Mouse (Mus musculus) thymus, adult 2 months (tissue): Measurements from ENCODE around the gene Dennd6a. TPM values are rescaled to one million over a fixed set of nuclear protein-coding genes. Genes with fewer than 3 reads are reported as not detected.

Source experiments
- DNase-seq: peaks from one replicate; pipeline ENCODE4 v3.0.0; 2021
- H3K27ac ChIP-seq: fragments of 200-500 bp; 2 replicates; pipeline ENCODE4 v1.5.1; 2012; ENCODE audit warnings: low read length, control low read depth; ENCODE audit not compliant: control insufficient read depth, insufficient read depth
- H3K27me3 ChIP-seq: fragments of 200-500 bp; 2 replicates; pipeline ENCODE4 v1.6.1; 2012; ENCODE audit warnings: mild to moderate bottlenecking, low read length, moderate library complexity, mixed read lengths; ENCODE audit not compliant: control insufficient read depth, insufficient read depth
- H3K36me3 ChIP-seq: fragments of 200-500 bp; 2 replicates; pipeline ENCODE4 v1.6.1; 2012; ENCODE audit warnings: mild to moderate bottlenecking, low read length, moderate library complexity; ENCODE audit not compliant: control insufficient read depth, insufficient read depth
- H3K4me1 ChIP-seq: fragments of 200-500 bp; replicated peaks from 2 replicates; pipeline ENCODE4 v1.6.1; 2012; ENCODE audit warnings: low read length; ENCODE audit not compliant: control insufficient read depth, insufficient read depth
- H3K4me3 ChIP-seq: fragments of 200-500 bp; 2 replicates; pipeline ENCODE4 v1.5.1; 2012; ENCODE audit warnings: mild to moderate bottlenecking, low read length, control low read depth, moderate library complexity; ENCODE audit not compliant: control insufficient read depth, insufficient read depth
- CTCF ChIP-seq: fragments of 200-500 bp; IDR thresholded peaks from 2 replicates; pipeline ENCODE4 v1.5.1; 2012; ENCODE audit warnings: mild to moderate bottlenecking, control low read depth, low read length, moderate library complexity, borderline replicate concordance; ENCODE audit not compliant: control insufficient read depth, poor library complexity, insufficient read depth; ENCODE audit errors: extremely low read depth
- POLR2A ChIP-seq: fragments of 200-500 bp; IDR thresholded peaks from 2 replicates; pipeline ENCODE4 v1.6.1; 2012; ENCODE audit warnings: mild to moderate bottlenecking, low read length, control low read depth, moderate library complexity; ENCODE audit not compliant: control insufficient read depth, poor library complexity, insufficient read depth; ENCODE audit errors: extremely low read depth
- WGBS: fragments of 180-500 bp; shearing (Covaris S2); methylation state at CpG from one replicate; pipeline ENCODE4 v1.1.7; 2018; 5-methylcytosine and 5-hydroxymethylcytosine counted together
- polyA plus RNA-seq: library from polyadenylated mRNA; depleted of rRNA; stranded (reverse); fragments of >200 nt; gene quantifications from 2 replicates; pipeline ENCODE4 v1.2.3, GENCODE M21; 2012

The Dennd6a gene
- polyA plus RNA-seq, 1 experiment, result 17.1 TPM

- no peaks in the 10 kb centered on the region for H3K27me3 ChIP-seq
- H3K4me3 ChIP-seq, result peak overlapping the region; percentile 73
- H3K27ac ChIP-seq, result peak overlapping the region; percentile 27
- H3K4me1 ChIP-seq, result peaks cover 17% of the 10 kb centered on the region
- TF ChIP-seq CTCF (no peak), POLR2A (no peak)
- peak; percentile 63 for DNase-seq
- H3K36me3 ChIP-seq, result no peaks in the 10 kb centered on the region
- WGBS, result under 1% methylated on average over 92 of the region's 92 CpGs
These were observed 39.6 kb upstream of the Dennd6a start for GRCm38 (mm10) chr14:26533821-26534756.

DNA sequence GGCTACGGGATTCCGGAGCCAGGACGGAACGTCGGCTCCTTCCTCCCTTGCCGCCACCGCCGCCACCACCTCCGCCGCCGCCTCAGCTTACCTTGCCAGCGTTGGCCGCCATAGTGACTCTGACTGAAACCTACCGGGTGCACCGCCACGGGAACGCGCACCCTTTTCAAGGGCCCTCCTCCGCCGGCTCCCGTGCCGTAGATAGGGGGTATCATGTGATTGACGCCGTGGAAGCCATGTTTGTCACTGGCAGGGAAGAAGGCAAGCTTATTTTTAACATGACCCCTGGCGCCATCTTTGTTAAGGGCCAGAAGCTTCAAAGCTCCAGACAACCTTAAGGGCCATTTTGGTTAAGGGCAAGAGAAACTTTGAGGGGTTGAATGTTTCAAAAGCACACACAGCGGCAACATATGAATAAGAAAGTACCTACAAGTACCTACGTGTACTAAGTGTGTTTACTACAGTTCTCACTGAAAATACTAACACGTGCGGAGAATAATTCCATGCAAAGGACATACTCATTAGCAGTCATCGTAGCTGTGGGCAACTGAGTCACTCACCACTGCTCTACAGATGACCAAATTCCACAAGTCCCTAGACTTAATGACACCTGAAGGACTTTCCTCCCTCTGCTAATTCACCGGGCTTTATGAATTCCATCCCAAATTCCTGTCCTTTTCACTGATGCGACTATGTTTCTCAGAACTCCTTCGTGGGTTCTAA lies 38.7 kb upstream of the Dennd6a start, which contains the start of gene Slmap:
Gene Slmap (minus strand): TSS at position 175 of the 723 bp plus-strand sequence.
- H3K36me3 ChIP-seq, result no peaks in the 10 kb centered on the region
- 13% methylated on average over 33 of the region's 33 CpGs for WGBS
- no peaks in the 10 kb centered on the region for H3K27me3 ChIP-seq
- peaks cover 13% of the 10 kb centered on the region for H3K4me1 ChIP-seq
- H3K27ac ChIP-seq, result peak within 1 kb of the TSS; percentile 27
- peak within 1 kb of the TSS; percentile 73 for H3K4me3 ChIP-seq
- DNase-seq, result peak; percentile 99
- TF ChIP-seq POLR2A, result peak; percentile 73
- TF ChIP-seq CTCF, result no peak

GRCm38 (mm10) chr14:26539241-26539640 lies 34.4 kb upstream of the Dennd6a start:
- 96% methylated on average over 4 of the region's 4 CpGs for WGBS
- Histone ChIP-seq H3K4me1 (no peaks in the 10 kb centered on the region), H3K4me3 (no peak overlapping the region)

GRCm38 (mm10) chr14:26540577-26540976 lies 33.1 kb upstream of the Dennd6a start:
- TF ChIP-seq POLR2A (no peak), CTCF (no peak)
- Histone ChIP-seq H3K27ac (no peak overlapping the region), H3K27me3 (no peaks in the 10 kb centered on the region), H3K4me3 (no peak overlapping the region), H3K36me3 (no peaks in the 10 kb centered on the region), H3K4me1 (no peaks in the 10 kb centered on the region)
- no peak for DNase-seq
- 93% methylated on average over 1 of the region's 1 CpGs for WGBS

More at GRCm38 (mm10) chr14:26539241-26539640, 34.4 kb upstream of the Dennd6a start:
- no peak overlapping the region for H3K27ac ChIP-seq
- DNase-seq, result no peak
- TF ChIP-seq CTCF, result no peak
- TF ChIP-seq POLR2A, result no peak
- no peaks in the 10 kb centered on the region for H3K36me3 ChIP-seq
- no peaks in the 10 kb centered on the region for H3K27me3 ChIP-seq

GRCm38 (mm10) chr14:26542136-26542535 lies 31.5 kb upstream of the Dennd6a start:
- WGBS, result 94% methylated on average over 1 of the region's 1 CpGs
- TF ChIP-seq POLR2A (no peak), CTCF (no peak)
- H3K4me3 ChIP-seq, result no peak overlapping the region
- no peaks in the 10 kb centered on the region for H3K36me3 ChIP-seq
- H3K4me1 ChIP-seq, result no peaks in the 10 kb centered on the region
- no peak for DNase-seq
- H3K27me3 ChIP-seq, result no peaks in the 10 kb centered on the region
- H3K27ac ChIP-seq, result no peak overlapping the region
